Mouse (Mus musculus) stomach, embryonic 14.5 days (tissue): ENCODE measurements around the gene Trir. TPM values are rescaled to one million over a fixed set of nuclear protein-coding genes. Genes with fewer than 3 reads are reported as not detected.
A peak's percentile ranks its signal among the peaks of the same experiment; 100 is the strongest.

Experiments used
- ATAC-seq: fragments of 200-750 bp; cut with Nextera tagmentation; 2 replicates; pipeline ENCODE4 v1.8.0; 2017; ENCODE audit warnings: low read depth, moderate TSS enrichment; ENCODE audit not compliant: insufficient number of reproducible peaks, insufficient read depth, low FRiP score
- H3K27ac ChIP-seq: fragments of 300-500 bp; sonication (generic); 2 replicates; pipeline ENCODE4 v1.5.1; 2014; ENCODE audit warnings: mild to moderate bottlenecking, low read length, moderate library complexity, mixed read lengths
- H3K27me3 ChIP-seq: fragments of 300-500 bp; sonication (generic); 2 replicates; pipeline ENCODE4 v1.6.1; 2014; ENCODE audit warnings: low read length, control low read depth, mixed read lengths; ENCODE audit not compliant: control insufficient read depth, insufficient read depth
- H3K36me3 ChIP-seq: fragments of 300-500 bp; sonication (generic); 2 replicates; pipeline ENCODE4 v1.6.1; 2014; ENCODE audit warnings: mild to moderate bottlenecking, control low read depth, low read length, moderate library complexity, mixed read lengths; ENCODE audit not compliant: control insufficient read depth, insufficient read depth
- H3K4me1 ChIP-seq: fragments of 300-500 bp; sonication (generic); 2 replicates; pipeline ENCODE4 v1.6.1; 2014; ENCODE audit warnings: low read length, control low read depth, mixed read lengths; ENCODE audit not compliant: control insufficient read depth, insufficient read depth
- H3K4me2 ChIP-seq: fragments of 300-500 bp; sonication (generic); replicated peaks from 2 replicates; pipeline ENCODE4 v1.6.1; 2014; ENCODE audit warnings: low read depth, low read length, control low read depth
- H3K4me3 ChIP-seq: fragments of 300-500 bp; sonication (generic); 2 replicates; pipeline ENCODE4 v1.5.1; 2014; ENCODE audit warnings: low read depth, low read length, control low read depth
- H3K9ac ChIP-seq: fragments of 300-500 bp; sonication (generic); replicated peaks from 2 replicates; pipeline ENCODE4 v1.6.1; 2014; ENCODE audit warnings: low read depth, mild to moderate bottlenecking, control low read depth, low read length, moderate library complexity, mixed read lengths
- H3K9me3 ChIP-seq: fragments of 300-500 bp; sonication (generic); 2 replicates; pipeline ENCODE4 v1.6.1; 2016; ENCODE audit warnings: low read depth, low read length, control low read depth; ENCODE audit not compliant: control insufficient read depth
- WGBS: fragments of 180-500 bp; shearing (Covaris S2); extraction: QIAGEN DNeasy Blood & Tissue Kit; methylation state at CpG from one replicate; pipeline ENCODE4 v1.1.7; 2014; 5-methylcytosine and 5-hydroxymethylcytosine counted together
- polyA plus RNA-seq: library from polyadenylated mRNA; unstranded; fragments of >200 nt; fragmentation: Nextera tagmentation; extraction: Ambion mirVana; gene quantifications from 2 replicates; pipeline ENCODE4 v1.2.1, GENCODE M21; 2014

Gene Trir
- polyA plus RNA-seq, 1 experiment from 2014 or later, result 136 TPM

DNA sequence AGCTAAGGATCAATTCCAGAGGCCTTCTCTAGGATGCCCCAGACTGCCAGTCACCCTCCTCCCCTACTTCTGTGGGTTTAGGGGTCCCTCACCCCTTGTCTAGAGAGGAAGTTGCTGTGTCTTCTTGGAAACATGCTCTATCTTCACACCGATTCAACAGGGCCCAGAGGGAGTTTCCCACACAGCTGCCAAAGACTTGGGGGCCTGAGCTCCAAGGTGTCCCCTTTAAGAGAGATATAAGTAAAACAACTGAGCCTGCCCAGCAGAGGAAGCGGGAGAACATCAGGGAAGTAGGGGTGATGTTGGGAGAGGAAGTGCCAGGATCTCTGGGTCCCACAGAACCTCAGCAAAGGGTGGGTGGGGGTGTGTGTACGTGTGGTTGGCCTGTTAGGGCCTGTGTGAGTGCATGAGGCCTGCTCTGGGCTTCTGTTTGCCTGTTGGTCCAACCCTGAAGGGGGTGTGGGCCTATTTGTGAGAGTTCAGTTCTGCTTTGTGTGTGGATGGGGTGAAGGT lies 44.1 kb upstream of the Trir start:
- no peak for ATAC-seq
- Histone ChIP-seq H3K4me3 (no peak overlapping the region), H3K9me3 (no peaks in the 10 kb centered on the region), H3K27me3 (0 out of 2 replicates have a peak, but pooled peaks cover 3% of the 10 kb centered on the region), H3K4me1 (peaks cover 61% of the 10 kb centered on the region), H3K4me2 (no peak overlapping the region), H3K27ac (peak overlapping the region; percentile 89), H3K36me3 (no peaks in the 10 kb centered on the region), H3K9ac (no peak overlapping the region)
- 55% methylated on average over 3 of the region's 3 CpGs for WGBS

DNA sequence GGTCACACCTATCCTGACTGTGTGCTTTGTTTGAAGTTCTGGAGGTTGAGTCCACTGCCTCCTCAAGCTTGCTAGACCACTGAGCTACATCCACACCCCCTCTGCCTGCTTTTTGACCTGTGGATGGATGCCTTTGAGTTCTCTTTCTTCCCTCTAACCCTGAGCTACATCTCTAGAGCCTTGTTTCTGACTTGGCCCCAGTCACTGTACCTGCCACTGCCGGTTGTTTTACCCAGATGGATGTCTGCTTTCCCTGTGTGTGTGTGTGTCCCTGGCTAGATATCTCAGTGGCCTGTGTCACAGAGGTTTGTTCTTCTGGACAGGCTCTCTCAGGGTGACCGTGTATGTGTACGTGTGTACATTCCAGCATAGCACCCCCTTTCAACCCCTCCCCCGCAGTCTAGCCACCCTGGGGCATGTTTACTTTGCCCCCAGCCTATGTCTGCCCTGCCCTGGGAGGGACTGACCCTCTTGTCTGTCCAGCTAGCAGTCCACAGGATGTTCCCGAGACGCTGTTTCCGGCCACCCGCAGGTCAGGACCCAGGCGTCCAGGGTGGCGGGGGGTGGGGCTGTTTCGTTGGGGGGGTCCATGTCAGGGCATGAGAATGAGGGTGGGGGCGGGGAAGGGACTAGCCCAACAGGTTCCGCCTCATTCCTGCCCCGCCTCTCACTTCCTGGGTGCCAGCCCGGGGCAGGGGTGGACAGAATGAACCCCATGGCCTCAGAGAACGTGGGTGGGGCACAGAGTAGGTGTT lies 42.2 kb upstream of the Trir start:
- ATAC-seq, result no peak; the same call in 1 of the 2 replicates
- Histone ChIP-seq H3K27ac (peak overlapping the region; percentile 89), H3K9me3 (no peaks in the 10 kb centered on the region), H3K27me3 (0 out of 2 replicates have a peak, but pooled peaks cover 3% of the 10 kb centered on the region), H3K36me3 (no peaks in the 10 kb centered on the region), H3K4me1 (peaks cover 47% of the 10 kb centered on the region), H3K4me3 (peak overlapping the region; percentile 39; the same call in 1 of the 2 replicates), H3K9ac (no peak overlapping the region), H3K4me2 (peak overlapping the region; percentile 99)
- 6% methylated on average over 16 of the region's 16 CpGs for WGBS

DNA sequence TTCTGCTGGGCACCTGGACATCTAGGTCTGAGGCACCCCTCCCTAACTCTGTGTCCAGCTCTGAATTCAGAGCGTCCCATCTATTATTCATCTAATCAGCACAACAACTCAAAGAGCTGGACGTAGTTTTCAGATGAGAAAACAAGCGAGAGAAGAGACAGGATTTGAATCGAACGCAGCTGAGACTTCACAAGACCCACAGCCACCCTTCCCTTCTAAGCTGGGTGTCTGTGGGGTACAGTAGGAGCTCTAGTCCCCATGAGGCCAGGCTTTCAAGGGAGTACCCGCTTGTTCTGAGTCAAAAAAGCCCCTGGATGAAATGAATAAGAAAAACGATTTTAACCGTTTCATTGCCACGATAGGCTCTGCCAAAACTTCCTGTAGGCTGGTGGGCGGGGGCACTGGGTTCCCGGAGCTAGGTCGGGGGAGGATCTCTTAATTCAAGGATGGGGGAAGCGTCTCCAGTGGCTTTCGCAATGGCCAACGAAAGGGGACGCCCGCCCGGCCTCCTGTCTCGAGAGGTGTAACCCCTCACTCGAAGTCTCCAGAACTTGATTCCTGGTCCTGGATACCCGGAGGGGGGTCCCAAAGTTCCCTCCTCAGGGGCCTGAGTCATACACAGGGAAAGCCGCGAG lies 41.5 kb upstream of the Trir start:
- H3K4me3 ChIP-seq, result peak overlapping the region; percentile 39
- peak overlapping the region; percentile 99 for H3K4me2 ChIP-seq
- ATAC-seq, result no peak
- H3K9me3 ChIP-seq, result no peaks in the 10 kb centered on the region
- H3K27ac ChIP-seq, result peak overlapping the region; percentile 89
- peaks cover 41% of the 10 kb centered on the region for H3K4me1 ChIP-seq
- no peaks in the 10 kb centered on the region for H3K36me3 ChIP-seq
- H3K9ac ChIP-seq, result peak overlapping the region; percentile 33; the same call in 1 of the 2 replicates
- 0 out of 2 replicates have a peak, but pooled peaks cover 3% of the 10 kb centered on the region for H3K27me3 ChIP-seq
- under 1% methylated on average over 23 of the region's 23 CpGs for WGBS

DNA sequence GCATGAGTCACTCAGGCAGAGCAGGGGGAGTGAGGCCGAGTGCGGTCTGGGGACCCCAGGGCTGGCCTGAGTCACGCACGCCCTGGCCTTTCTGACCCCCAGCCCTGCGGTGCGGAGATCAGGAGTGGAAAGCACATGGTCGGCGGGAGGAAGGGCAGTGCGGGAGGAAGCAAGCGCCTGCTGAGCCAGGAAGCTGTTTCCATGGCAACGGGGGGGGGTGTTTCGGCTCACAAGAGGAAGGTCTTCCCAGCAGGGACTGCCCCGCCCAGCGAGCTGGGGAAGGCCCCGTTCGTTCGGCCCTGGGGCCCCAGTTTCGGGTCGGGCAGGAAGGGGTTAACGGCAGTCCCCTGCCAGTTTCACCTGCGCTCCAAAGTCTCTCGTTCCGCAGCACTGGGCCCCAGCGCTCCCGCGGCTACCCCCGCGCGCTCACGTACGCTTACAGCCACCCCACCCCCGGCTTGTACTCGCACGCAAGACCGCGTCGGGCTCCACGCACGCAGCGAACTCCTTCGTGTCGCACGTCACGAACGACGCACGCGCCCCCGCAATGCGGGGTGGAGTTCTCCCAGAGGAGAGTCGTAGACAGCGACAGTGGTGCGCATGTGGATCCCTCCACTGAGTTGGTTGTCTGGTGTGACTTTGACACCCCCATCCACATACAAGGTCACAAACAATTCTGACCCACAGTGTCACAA lies 40.8 kb upstream of the Trir start:
- WGBS, result under 1% methylated on average over 53 of the region's 53 CpGs
- Histone ChIP-seq H3K4me3 (peak overlapping the region; percentile 39), H3K27ac (peak overlapping the region; percentile 89), H3K36me3 (no peaks in the 10 kb centered on the region), H3K4me2 (peak overlapping the region; percentile 99), H3K9ac (peak overlapping the region; percentile 33; the same call in 1 of the 2 replicates), H3K9me3 (no peaks in the 10 kb centered on the region), H3K27me3 (0 out of 2 replicates have a peak, but pooled peaks cover 3% of the 10 kb centered on the region), H3K4me1 (peaks cover 36% of the 10 kb centered on the region)
- peak; percentile 50 for ATAC-seq

DNA sequence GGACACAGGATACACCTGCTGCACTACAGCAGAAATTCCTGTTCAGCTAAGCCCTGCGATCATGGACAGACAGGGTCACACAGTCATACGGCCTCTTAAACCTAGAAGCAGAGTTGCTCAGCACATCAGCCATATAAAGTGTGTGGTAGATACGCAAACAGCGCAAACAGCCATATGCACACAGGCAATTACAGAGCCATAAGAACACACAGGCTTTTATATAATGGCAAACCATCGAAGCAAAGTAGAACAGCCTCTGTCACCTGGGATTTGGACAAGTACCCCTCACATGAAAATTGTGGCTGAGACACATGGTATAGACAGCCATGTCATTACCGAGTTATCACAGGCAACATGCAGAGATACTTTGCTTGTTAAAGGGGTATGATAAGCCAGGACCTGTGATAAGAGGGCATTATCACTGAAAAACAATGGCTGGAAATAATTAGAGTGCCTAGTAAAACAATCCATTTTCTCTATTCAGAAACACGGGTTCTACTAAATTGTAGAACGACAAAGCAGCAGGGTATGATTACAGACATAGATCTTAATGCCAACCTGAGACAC lies 40.2 kb upstream of the Trir start:
- Histone ChIP-seq H3K27ac (peak overlapping the region; percentile 89), H3K9ac (peak overlapping the region; percentile 33; the same call in 1 of the 2 replicates), H3K36me3 (no peaks in the 10 kb centered on the region), H3K27me3 (0 out of 2 replicates have a peak, but pooled peaks cover 3% of the 10 kb centered on the region), H3K4me3 (peak overlapping the region; percentile 39), H3K4me1 (peaks cover 33% of the 10 kb centered on the region), H3K4me2 (peak overlapping the region; percentile 99), H3K9me3 (no peaks in the 10 kb centered on the region)
- 31% methylated on average over 8 of the region's 8 CpGs for WGBS
- ATAC-seq, result no peak

DNA sequence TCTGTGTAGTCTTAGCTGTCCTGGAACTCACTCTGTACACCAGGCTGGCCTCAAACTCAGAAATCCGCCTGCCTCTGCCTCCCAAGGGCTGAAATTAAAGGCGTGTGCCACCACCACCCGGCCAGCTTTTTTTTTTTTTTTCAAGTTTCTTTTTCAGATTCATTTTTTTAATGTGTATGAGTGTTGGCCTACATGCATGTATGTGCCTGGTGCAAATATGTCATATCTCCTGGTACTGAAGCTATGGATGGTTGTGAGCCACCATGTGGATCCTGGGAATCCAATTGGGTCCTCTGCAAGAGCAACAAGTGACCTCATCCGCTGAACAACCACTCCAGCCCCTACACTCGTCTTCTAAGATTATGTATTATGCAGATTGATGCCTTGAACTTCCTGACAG lies 39.2 kb upstream of the Trir start:
- Histone ChIP-seq H3K9ac (no peak overlapping the region), H3K4me3 (no peak overlapping the region), H3K27me3 (0 out of 2 replicates have a peak, but pooled peaks cover 3% of the 10 kb centered on the region), H3K9me3 (no peaks in the 10 kb centered on the region), H3K4me1 (peaks cover 28% of the 10 kb centered on the region), H3K4me2 (no peak overlapping the region), H3K27ac (no peak overlapping the region), H3K36me3 (no peaks in the 10 kb centered on the region)
- ATAC-seq, result no peak
- 80% methylated on average over 5 of the region's 5 CpGs for WGBS

DNA sequence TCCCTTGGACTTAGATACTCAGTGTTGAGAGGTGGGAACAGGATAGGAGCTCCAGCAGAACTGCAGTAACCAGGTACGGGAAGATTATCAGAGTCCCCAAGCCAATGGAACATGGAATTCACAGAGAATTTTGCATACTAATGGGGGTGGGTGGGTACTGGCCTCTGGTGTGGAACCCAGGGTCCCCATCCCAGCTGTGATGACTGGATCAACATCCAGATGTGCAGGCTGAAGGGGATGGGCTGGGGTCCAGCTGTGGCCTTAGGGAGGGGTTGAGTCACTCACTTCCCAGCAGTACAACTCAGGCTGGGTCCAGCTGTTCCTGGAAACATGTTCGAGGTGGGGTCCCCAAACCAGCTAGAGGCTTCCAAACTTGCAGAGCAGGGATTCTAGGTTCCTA lies 38.7 kb upstream of the Trir start:
- H3K27ac ChIP-seq, result no peak overlapping the region
- no peak for ATAC-seq
- H3K36me3 ChIP-seq, result no peaks in the 10 kb centered on the region
- no peak overlapping the region for H3K4me2 ChIP-seq
- H3K9ac ChIP-seq, result no peak overlapping the region
- H3K4me3 ChIP-seq, result no peak overlapping the region
- WGBS, result 71% methylated on average over 2 of the region's 2 CpGs
- 0 out of 2 replicates have a peak, but pooled peaks cover 3% of the 10 kb centered on the region for H3K27me3 ChIP-seq
- H3K4me1 ChIP-seq, result peaks cover 28% of the 10 kb centered on the region
- H3K9me3 ChIP-seq, result no peaks in the 10 kb centered on the region

DNA sequence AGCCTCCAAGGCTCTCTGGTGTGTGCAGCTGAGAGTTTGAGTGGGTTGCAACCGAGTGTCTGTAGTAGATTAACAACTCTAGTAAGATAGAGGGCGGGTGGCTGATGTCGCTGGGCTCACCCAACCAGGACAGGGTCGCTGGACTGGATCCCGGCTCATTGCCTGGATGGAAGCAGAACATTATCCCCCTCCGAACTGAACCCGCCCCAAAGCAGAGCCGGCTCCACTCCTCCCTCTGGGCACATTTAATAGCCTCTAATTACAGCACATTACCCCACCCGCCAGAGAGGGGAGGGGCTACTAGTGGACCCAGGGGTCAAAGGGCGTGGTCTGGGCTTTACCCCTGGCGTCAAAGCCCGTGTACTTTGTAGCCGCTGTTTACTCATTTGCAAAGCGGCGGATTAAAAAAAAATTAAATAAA lies 37.3 kb upstream of the Trir start:
- H3K27me3 ChIP-seq, result 0 out of 2 replicates have a peak, but pooled peaks cover 3% of the 10 kb centered on the region
- ATAC-seq, result no peak
- WGBS, result 13% methylated on average over 15 of the region's 15 CpGs
- peaks cover 21% of the 10 kb centered on the region for H3K4me1 ChIP-seq
- peak overlapping the region; percentile 84 for H3K27ac ChIP-seq
- no peaks in the 10 kb centered on the region for H3K9me3 ChIP-seq
- H3K4me3 ChIP-seq, result peak overlapping the region; percentile 68; the same call in 1 of the 2 replicates
- H3K36me3 ChIP-seq, result no peaks in the 10 kb centered on the region
- peak overlapping the region; percentile 78 for H3K4me2 ChIP-seq
- H3K9ac ChIP-seq, result no peak overlapping the region; the same call in 1 of the 2 replicates
